Mouse (Mus musculus) erythroblast, embryonic 14.5 days (primary cell): Measurements from ENCODE around the gene Pde10a.

Experiments used
- GATA1 ChIP-seq: IDR thresholded peaks from 2 replicates; pipeline ENCODE4 v1.6.1; 2012; ENCODE audit warnings: low read length, inconsistent platforms, mixed read lengths
- TAL1 ChIP-seq: IDR thresholded peaks from 3 replicates; pipeline ENCODE4 v1.6.1; 2012; ENCODE audit warnings: low read length, inconsistent platforms, mixed read lengths

- TF ChIP-seq GATA1 = no peak
- TF ChIP-seq TAL1 = no peak
These were observed 232.4 kb downstream of the Pde10a start for GRCm38 (mm10) chr17:8757576-8757975.
